Mouse (Mus musculus): ENCODE measurements around the gene Ren1.

Gene Ren1

DNA sequence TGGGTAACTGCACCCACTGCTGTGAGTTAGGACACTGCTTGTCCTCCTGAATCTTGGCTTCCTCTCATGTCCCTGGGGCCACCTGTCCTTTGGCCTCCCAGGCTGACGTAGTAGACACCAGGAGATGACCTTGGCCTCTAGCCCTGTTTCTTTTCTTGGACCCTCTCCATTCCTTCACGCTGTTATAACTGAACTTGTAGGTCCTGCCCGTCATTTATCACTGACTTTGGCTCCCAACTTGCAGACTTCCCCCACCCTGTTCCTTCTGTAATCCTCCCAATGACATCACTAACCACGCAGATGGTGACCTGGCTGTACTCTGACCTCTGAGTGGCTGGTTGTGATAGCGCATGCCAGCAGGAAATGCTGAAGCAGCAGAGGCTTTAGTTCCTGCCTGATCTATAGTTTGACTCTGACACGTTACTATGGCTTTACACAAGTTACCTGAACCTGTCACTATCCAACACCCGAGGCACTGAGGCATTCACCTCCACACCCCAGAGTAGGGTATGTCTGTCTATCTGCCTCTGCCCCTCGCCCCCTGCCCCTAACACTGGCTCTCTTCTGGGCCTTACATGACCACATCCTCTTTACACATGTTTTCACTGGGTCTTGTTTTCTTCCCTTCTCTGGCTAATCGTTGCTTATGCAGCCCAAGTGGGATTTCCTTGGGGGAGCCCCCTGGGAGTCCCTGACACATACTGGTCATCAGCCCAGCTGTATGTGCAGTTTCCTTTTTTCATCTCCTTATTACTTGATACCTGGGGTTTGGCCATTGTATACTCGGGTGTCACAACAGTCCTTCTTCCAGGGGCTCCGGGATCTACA lies 2.4 kb upstream of the Ren1 start:
- H3K4me1 ChIP-seq (replicated peaks; ENCODE audit: low read depth, low read length): peaks cover 17% of the 10 kb centered on the region
- no peaks in the 10 kb centered on the region for H3K9me3 ChIP-seq (ENCODE audit: low read length)
- H3K4me3 ChIP-seq (replicated peaks; ENCODE audit: low read length): no peak overlapping the region
- TF ChIP-seq POU5F1 (IDR thresholded peaks at IDR 0.05; ENCODE audit: borderline replicate concordance, low read length): no peak
- TF ChIP-seq CTCF (conservative IDR thresholded peaks at IDR 0.05; ENCODE audit: low read length): no peak
- no peak for TF ChIP-seq NANOG (IDR thresholded peaks at IDR 0.05; ENCODE audit: borderline replicate concordance, low read length)
- H3K36me3 ChIP-seq (ENCODE audit: insufficient read depth, low read length): no peaks in the 10 kb centered on the region
- peaks cover 27% of the 10 kb centered on the region for H3K27me3 ChIP-seq (ENCODE audit: insufficient read depth, low read length)

DNA sequence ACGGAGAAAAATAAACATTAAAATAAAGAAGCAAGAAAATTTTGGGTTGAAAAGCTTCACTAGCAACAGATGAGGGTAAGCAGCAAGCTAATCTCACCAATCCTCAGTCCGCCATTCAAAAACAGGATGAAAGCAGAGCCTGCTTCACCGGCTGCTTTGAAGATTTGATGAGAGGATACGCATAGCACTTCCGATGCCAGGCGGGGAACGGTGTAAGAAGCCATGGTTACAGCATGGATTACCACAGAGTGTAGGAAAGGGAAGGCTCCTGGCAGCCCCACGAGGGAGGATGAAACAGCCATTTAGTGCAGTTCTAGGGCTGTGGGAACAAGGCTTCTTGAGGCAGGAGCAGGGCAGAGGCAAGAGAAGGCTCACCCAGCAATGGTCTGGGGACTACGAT lies 1.5 kb downstream of the Ren1 start:
- Histone ChIP-seq H3K4me3 (replicated peaks; ENCODE audit: low read length) (no peak overlapping the region), H3K4me1 (replicated peaks; ENCODE audit: low read depth, low read length) (peaks cover 23% of the 10 kb centered on the region), H3K27me3 (ENCODE audit: insufficient read depth, low read length) (peaks cover 42% of the 10 kb centered on the region), H3K9me3 (ENCODE audit: low read length) (no peaks in the 10 kb centered on the region), H3K36me3 (ENCODE audit: insufficient read depth, low read length) (no peaks in the 10 kb centered on the region)
- TF ChIP-seq NANOG (IDR thresholded peaks at IDR 0.05; ENCODE audit: borderline replicate concordance, low read length): no peak
- no peak for TF ChIP-seq CTCF (conservative IDR thresholded peaks at IDR 0.05; ENCODE audit: low read length)
- no peak for TF ChIP-seq POU5F1 (IDR thresholded peaks at IDR 0.05; ENCODE audit: borderline replicate concordance, low read length)

DNA sequence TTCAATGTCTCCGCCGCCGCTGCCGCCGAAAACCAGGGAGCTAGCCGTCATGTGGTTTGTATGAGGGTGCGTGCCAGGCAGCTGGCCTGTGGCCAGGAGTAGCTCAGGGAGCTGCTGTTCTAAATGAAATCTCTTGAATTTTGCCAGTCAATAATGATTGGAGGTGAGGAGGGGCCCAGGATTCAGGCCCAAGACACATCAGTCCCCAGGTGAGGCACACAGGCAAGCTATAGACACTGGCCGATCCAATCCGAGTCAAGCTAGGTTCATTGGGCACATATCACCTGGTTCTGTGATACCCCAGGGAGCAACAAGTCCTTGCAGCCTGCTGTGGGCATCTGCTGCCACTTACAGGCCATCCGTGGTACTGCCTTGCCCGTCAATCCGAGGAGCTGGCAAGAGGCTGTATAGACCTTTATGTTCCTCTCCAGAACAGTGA lies 3.1 kb downstream of the Ren1 start:
- H3K36me3 ChIP-seq (ENCODE audit: insufficient read depth, low read length): no peaks in the 10 kb centered on the region
- no peaks in the 10 kb centered on the region for H3K9me3 ChIP-seq (ENCODE audit: low read length)
- H3K27me3 ChIP-seq (ENCODE audit: insufficient read depth, low read length): peaks cover 51% of the 10 kb centered on the region
- TF ChIP-seq POU5F1 (IDR thresholded peaks at IDR 0.05; ENCODE audit: borderline replicate concordance, low read length): no peak
- peak; percentile 82 for TF ChIP-seq CTCF (conservative IDR thresholded peaks at IDR 0.05; ENCODE audit: low read length)
- H3K4me1 ChIP-seq (replicated peaks; ENCODE audit: low read depth, low read length): peaks cover 8% of the 10 kb centered on the region; the same call in 1 of the 2 replicates
- no peak overlapping the region for H3K4me3 ChIP-seq (replicated peaks; ENCODE audit: low read length)

DNA sequence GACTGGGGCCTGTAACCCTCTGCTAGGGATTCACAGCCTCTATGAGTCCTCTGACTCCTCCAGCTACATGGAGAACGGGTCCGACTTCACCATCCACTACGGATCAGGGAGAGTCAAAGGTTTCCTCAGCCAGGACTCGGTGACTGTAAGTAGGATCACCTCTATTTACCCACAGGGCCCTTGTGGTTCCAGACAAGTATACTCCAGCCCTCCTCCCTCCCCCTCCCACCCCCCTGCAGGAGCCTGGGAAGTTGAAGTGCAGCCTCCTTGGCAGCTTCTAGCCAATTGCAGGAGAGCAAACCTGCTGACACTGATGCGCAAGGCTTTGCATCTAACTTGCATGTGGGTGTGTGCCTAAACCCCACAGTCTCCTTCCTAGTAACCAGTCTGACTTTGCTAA lies 5.2 kb downstream of the Ren1 start:
- H3K9me3 ChIP-seq (ENCODE audit: low read length): peaks cover 12% of the 10 kb centered on the region
- no peaks in the 10 kb centered on the region for H3K36me3 ChIP-seq (ENCODE audit: insufficient read depth, low read length)
- H3K4me1 ChIP-seq (replicated peaks; ENCODE audit: low read depth, low read length): peaks cover 8% of the 10 kb centered on the region; the same call in 1 of the 2 replicates
- no peak overlapping the region for H3K4me3 ChIP-seq (replicated peaks; ENCODE audit: low read length)
- H3K27me3 ChIP-seq (ENCODE audit: insufficient read depth, low read length): peaks cover 59% of the 10 kb centered on the region
- TF ChIP-seq NANOG (IDR thresholded peaks at IDR 0.05; ENCODE audit: borderline replicate concordance, low read length) (no peak), CTCF (conservative IDR thresholded peaks at IDR 0.05; ENCODE audit: low read length) (no peak), POU5F1 (IDR thresholded peaks at IDR 0.05; ENCODE audit: borderline replicate concordance, low read length) (no peak)

DNA sequence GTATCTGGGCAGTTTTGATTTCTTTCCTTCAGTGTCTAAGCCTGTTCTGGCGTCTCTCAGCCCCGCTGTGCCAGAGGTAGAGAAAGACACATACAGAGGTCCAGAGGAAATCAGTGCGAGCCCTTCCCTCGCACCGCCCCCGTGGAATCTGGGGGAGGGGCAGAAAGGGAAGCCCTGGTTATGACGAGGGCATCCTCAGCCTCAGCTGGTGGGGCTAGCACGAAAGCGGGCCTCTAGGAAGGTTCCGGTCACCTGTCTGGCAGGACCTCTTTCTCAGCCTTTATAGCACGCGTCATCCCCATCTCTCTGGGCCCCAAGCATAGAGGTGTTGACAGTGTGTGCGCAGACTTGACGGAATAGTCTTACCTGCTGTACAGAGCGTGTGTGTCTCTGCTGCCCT lies 5.6 kb downstream of the Ren1 start:
- no peak for TF ChIP-seq CTCF (conservative IDR thresholded peaks at IDR 0.05; ENCODE audit: low read length)
- no peak for TF ChIP-seq NANOG (IDR thresholded peaks at IDR 0.05; ENCODE audit: borderline replicate concordance, low read length)
- TF ChIP-seq POU5F1 (IDR thresholded peaks at IDR 0.05; ENCODE audit: borderline replicate concordance, low read length): no peak
- H3K4me1 ChIP-seq (replicated peaks; ENCODE audit: low read depth, low read length): peaks cover 8% of the 10 kb centered on the region; the same call in 1 of the 2 replicates
- no peaks in the 10 kb centered on the region for H3K36me3 ChIP-seq (ENCODE audit: insufficient read depth, low read length)

DNA sequence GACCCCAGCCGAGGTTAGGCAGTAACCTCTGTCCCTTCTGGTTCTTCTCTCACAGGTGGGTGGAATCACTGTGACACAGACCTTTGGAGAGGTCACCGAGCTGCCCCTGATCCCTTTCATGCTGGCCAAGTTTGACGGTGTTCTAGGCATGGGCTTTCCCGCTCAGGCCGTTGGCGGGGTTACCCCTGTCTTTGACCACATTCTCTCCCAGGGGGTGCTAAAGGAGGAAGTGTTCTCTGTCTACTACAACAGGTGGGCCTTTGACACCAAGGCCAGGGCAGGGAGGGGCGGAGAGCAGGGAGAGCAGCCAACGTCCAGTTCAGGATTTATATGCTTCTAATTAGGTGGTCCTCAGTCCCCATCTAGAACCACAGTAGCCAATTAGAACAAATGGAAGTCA lies 6.0 kb downstream of the Ren1 start:
- no peak for TF ChIP-seq CTCF (conservative IDR thresholded peaks at IDR 0.05; ENCODE audit: low read length)
- no peak for TF ChIP-seq POU5F1 (IDR thresholded peaks at IDR 0.05; ENCODE audit: borderline replicate concordance, low read length)
- TF ChIP-seq NANOG (IDR thresholded peaks at IDR 0.05; ENCODE audit: borderline replicate concordance, low read length): no peak
- H3K36me3 ChIP-seq (ENCODE audit: insufficient read depth, low read length): no peaks in the 10 kb centered on the region
- no peak overlapping the region for H3K4me3 ChIP-seq (replicated peaks; ENCODE audit: low read length)
- H3K27me3 ChIP-seq (ENCODE audit: insufficient read depth, low read length): peaks cover 53% of the 10 kb centered on the region
- peaks cover 8% of the 10 kb centered on the region; the same call in 1 of the 2 replicates for H3K4me1 ChIP-seq (replicated peaks; ENCODE audit: low read depth, low read length)
- H3K9me3 ChIP-seq (ENCODE audit: low read length): peaks cover 21% of the 10 kb centered on the region

More for the DNA sequence above, 5.6 kb downstream of the Ren1 start:
- peaks cover 16% of the 10 kb centered on the region for H3K9me3 ChIP-seq (ENCODE audit: low read length)
- peaks cover 56% of the 10 kb centered on the region for H3K27me3 ChIP-seq (ENCODE audit: insufficient read depth, low read length)
- H3K4me3 ChIP-seq (replicated peaks; ENCODE audit: low read length): no peak overlapping the region

DNA sequence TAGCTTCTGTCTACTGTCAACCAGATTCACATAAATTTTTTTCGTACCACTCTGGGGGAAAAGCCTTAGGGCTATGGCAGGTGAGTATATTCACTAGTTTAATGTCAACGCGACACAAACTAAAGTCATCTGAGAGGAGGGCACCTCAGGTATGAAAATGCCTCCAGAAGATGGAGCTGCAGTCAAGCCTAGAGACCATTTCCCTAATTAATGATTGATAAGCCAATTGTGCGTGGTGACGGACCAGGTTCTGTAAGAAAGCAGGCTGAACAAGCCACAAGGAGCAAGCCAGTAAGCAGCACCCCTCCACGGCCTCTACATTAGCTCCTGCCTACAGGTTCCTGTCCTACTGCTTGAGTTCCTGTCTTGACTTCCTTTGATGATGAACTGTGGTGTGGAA lies 10.7 kb downstream of the Ren1 start:
- peaks cover 35% of the 10 kb centered on the region for H3K4me1 ChIP-seq (replicated peaks; ENCODE audit: low read depth, low read length)
- 0 out of 2 replicates have a peak, but pooled peaks cover 2% of the 10 kb centered on the region for H3K36me3 ChIP-seq (ENCODE audit: insufficient read depth, low read length)
- H3K4me3 ChIP-seq (replicated peaks; ENCODE audit: low read length): no peak overlapping the region
- H3K27me3 ChIP-seq (ENCODE audit: insufficient read depth, low read length): peaks cover 65% of the 10 kb centered on the region
- TF ChIP-seq NANOG (IDR thresholded peaks at IDR 0.05; ENCODE audit: borderline replicate concordance, low read length) (no peak), POU5F1 (IDR thresholded peaks at IDR 0.05; ENCODE audit: borderline replicate concordance, low read length) (no peak), CTCF (conservative IDR thresholded peaks at IDR 0.05; ENCODE audit: low read length) (no peak)
- H3K9me3 ChIP-seq (ENCODE audit: low read length): peaks cover 40% of the 10 kb centered on the region

DNA sequence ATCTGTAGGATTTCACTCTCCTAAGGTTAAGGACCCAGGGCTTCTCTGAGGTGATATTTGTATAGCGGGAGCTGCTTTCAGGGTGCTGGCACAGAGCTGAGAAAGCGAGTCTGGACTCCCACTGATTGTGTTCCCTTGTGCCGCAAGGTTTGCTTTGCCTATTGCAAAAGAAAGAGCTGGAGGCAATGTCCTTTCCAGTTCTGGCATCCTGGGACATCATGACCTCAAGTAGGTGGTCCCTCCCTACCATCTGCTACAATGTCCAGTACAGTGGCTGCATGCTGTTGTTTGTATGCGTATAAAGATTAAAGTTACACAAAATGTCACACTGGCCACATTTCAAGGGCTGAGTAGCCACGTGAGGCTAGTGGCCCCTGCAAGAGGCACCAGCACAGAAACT lies 11.8 kb downstream of the Ren1 start:
- peaks cover 43% of the 10 kb centered on the region for H3K4me1 ChIP-seq (replicated peaks; ENCODE audit: low read depth, low read length)
- no peak for TF ChIP-seq CTCF (conservative IDR thresholded peaks at IDR 0.05; ENCODE audit: low read length)

More for the DNA sequence above, 11.8 kb downstream of the Ren1 start:
- H3K27me3 ChIP-seq (ENCODE audit: insufficient read depth, low read length): peaks cover 63% of the 10 kb centered on the region
- no peak overlapping the region for H3K4me3 ChIP-seq (replicated peaks; ENCODE audit: low read length)
- peaks cover 40% of the 10 kb centered on the region for H3K9me3 ChIP-seq (ENCODE audit: low read length)
- H3K36me3 ChIP-seq (ENCODE audit: insufficient read depth, low read length): 0 out of 2 replicates have a peak, but pooled peaks cover 2% of the 10 kb centered on the region
